Mouse (Mus musculus) intestine, postnatal 0 days (tissue): ENCODE results near the gene Pou6f1. TPM values are rescaled to one million over a fixed set of nuclear protein-coding genes. Genes with fewer than 3 reads are reported as not detected.

Experiments used
- ATAC-seq: fragments of 200-750 bp; cut with Nextera tagmentation; 2 replicates; pipeline ENCODE4 v1.8.0; 2017; ENCODE audit warnings: mild to moderate bottlenecking, moderate TSS enrichment, moderate library complexity
- H3K27ac ChIP-seq: fragments of 300-500 bp; sonication (generic); 2 replicates; pipeline ENCODE4 v1.5.1; 2014; ENCODE audit warnings: mild to moderate bottlenecking, low read depth, low read length, moderate library complexity
- H3K27me3 ChIP-seq: fragments of 300-500 bp; sonication (generic); replicated peaks from 2 replicates; pipeline ENCODE4 v1.6.1; 2014; ENCODE audit warnings: low read length, mixed read lengths; ENCODE audit not compliant: control insufficient read depth, insufficient read depth
- H3K36me3 ChIP-seq: fragments of 300-500 bp; sonication (generic); 2 replicates; pipeline ENCODE4 v1.6.1; 2014; ENCODE audit warnings: mild to moderate bottlenecking, moderate library complexity; ENCODE audit not compliant: control insufficient read depth, insufficient read depth
- H3K4me1 ChIP-seq: fragments of 300-500 bp; sonication (generic); replicated peaks from 2 replicates; pipeline ENCODE4 v1.6.1; 2014; ENCODE audit warnings: antibody characterized with exemption, low read length, mixed read lengths; ENCODE audit not compliant: control insufficient read depth, insufficient read depth
- H3K4me2 ChIP-seq: fragments of 300-500 bp; sonication (generic); replicated peaks from 2 replicates; pipeline ENCODE4 v1.6.1; 2014; ENCODE audit warnings: low read depth, mild to moderate bottlenecking, moderate library complexity
- H3K4me3 ChIP-seq: fragments of 300-500 bp; sonication (generic); 2 replicates; pipeline ENCODE4 v1.5.1; 2014; ENCODE audit warnings: low read depth, low read length
- H3K9ac ChIP-seq: fragments of 300-500 bp; sonication (generic); 2 replicates; pipeline ENCODE4 v1.6.1; 2014; ENCODE audit warnings: mild to moderate bottlenecking, low read depth, low read length
- H3K9me3 ChIP-seq: fragments of 300-500 bp; sonication (generic); 2 replicates; pipeline ENCODE4 v1.6.1; 2016; ENCODE audit warnings: mixed run types; ENCODE audit not compliant: control insufficient read depth
- CTCF ChIP-seq: sonication (generic); IDR thresholded peaks from 2 replicates; pipeline ENCODE4 v1.5.1; 2016; ENCODE audit warnings: low read depth, mild to moderate bottlenecking, control low read depth, antibody characterized with exemption, moderate library complexity
- WGBS: fragments of 180-500 bp; shearing (Covaris S2); extraction: QIAGEN DNeasy Blood & Tissue Kit; methylation state at CpG from one replicate; pipeline ENCODE4 v1.1.7; 2014; 5-methylcytosine and 5-hydroxymethylcytosine counted together
- polyA plus RNA-seq: library from polyadenylated mRNA; unstranded; fragments of >200 nt; fragmentation: Nextera tagmentation; extraction: Ambion mirVana; gene quantifications from 2 replicates; pipeline ENCODE4 v1.2.1, GENCODE M21; 2015

Pou6f1 gene
- polyA plus RNA-seq, 1 experiment from 2014 or later = 3.0 TPM

- TF ChIP-seq CTCF = no peak
- H3K4me1 ChIP-seq = no peaks in the 10 kb centered on the region
- no peaks in the 10 kb centered on the region for H3K36me3 ChIP-seq
- H3K27ac ChIP-seq = no peak overlapping the region
- H3K27me3 ChIP-seq = peaks cover 9% of the 10 kb centered on the region; the same call in 1 of the 2 replicates
- no peaks in the 10 kb centered on the region for H3K9me3 ChIP-seq
- 67% methylated on average over 3 of the region's 3 CpGs for WGBS
- no peak overlapping the region for H3K9ac ChIP-seq
- no peak overlapping the region for H3K4me2 ChIP-seq
- H3K4me3 ChIP-seq = no peak overlapping the region
- no peak for ATAC-seq
Observed at GRCm38 (mm10) chr15:100601669-100602068, 1.9 kb upstream of the Pou6f1 start.

- H3K4me1 ChIP-seq = no peaks in the 10 kb centered on the region
- no peak for ATAC-seq
- no peak for TF ChIP-seq CTCF
- H3K4me3 ChIP-seq = peak overlapping the region; percentile 90; the same call in 1 of the 2 replicates
- no peaks in the 10 kb centered on the region for H3K36me3 ChIP-seq
- H3K27me3 ChIP-seq = peaks cover 9% of the 10 kb centered on the region; the same call in 1 of the 2 replicates
- H3K4me2 ChIP-seq = peak overlapping the region; percentile 100
- H3K27ac ChIP-seq = no peak overlapping the region
- H3K9ac ChIP-seq = no peak overlapping the region
- WGBS = 42% methylated on average over 21 of the region's 21 CpGs
- H3K9me3 ChIP-seq = no peaks in the 10 kb centered on the region
Observed at GRCm38 (mm10) chr15:100600696-100601272, 1.0 kb upstream of the Pou6f1 start.

GRCm38 (mm10) chr15:100600047-100600695 lies 387 bp upstream of the Pou6f1 start:
- Histone ChIP-seq H3K27me3 (peaks cover 9% of the 10 kb centered on the region; the same call in 1 of the 2 replicates), H3K9me3 (no peaks in the 10 kb centered on the region), H3K36me3 (no peaks in the 10 kb centered on the region), H3K27ac (peak overlapping the region; percentile 60), H3K4me3 (peak overlapping the region; percentile 90), H3K4me2 (peak overlapping the region; percentile 100), H3K4me1 (no peaks in the 10 kb centered on the region), H3K9ac (peak overlapping the region; percentile 88)
- ATAC-seq = peak; percentile 62
- TF ChIP-seq CTCF = peak; percentile 71
- 4% methylated on average over 35 of the region's 35 CpGs for WGBS

- ATAC-seq = peak; percentile 34; the same call in 1 of the 2 replicates
- H3K9ac ChIP-seq = peak overlapping the region; percentile 88; the same call in 1 of the 2 replicates
- TF ChIP-seq CTCF = no peak
- under 1% methylated on average over 12 of the region's 12 CpGs for WGBS
- H3K4me1 ChIP-seq = no peaks in the 10 kb centered on the region
- H3K36me3 ChIP-seq = no peaks in the 10 kb centered on the region
- peak overlapping the region; percentile 90 for H3K4me3 ChIP-seq
- H3K9me3 ChIP-seq = no peaks in the 10 kb centered on the region
- peaks cover 9% of the 10 kb centered on the region; the same call in 1 of the 2 replicates for H3K27me3 ChIP-seq
- H3K4me2 ChIP-seq = peak overlapping the region; percentile 100
- H3K27ac ChIP-seq = peak overlapping the region; percentile 60; the same call in 1 of the 2 replicates
Observed at GRCm38 (mm10) chr15:100598883-100599275, 905 bp downstream of the Pou6f1 start.

GRCm38 (mm10) chr15:100598287-100598882 lies 1.4 kb downstream of the Pou6f1 start:
- WGBS = 20% methylated on average over 9 of the region's 9 CpGs
- H3K4me3 ChIP-seq = peak overlapping the region; percentile 90
- no peaks in the 10 kb centered on the region for H3K4me1 ChIP-seq
- H3K36me3 ChIP-seq = no peaks in the 10 kb centered on the region
- H3K4me2 ChIP-seq = peak overlapping the region; percentile 100
- no peaks in the 10 kb centered on the region for H3K9me3 ChIP-seq
- no peak for TF ChIP-seq CTCF
- ATAC-seq = no peak
- no peak overlapping the region for H3K27ac ChIP-seq
- no peak overlapping the region for H3K9ac ChIP-seq
- H3K27me3 ChIP-seq = peaks cover 9% of the 10 kb centered on the region; the same call in 1 of the 2 replicates

GRCm38 (mm10) chr15:100592817-100593216 lies 7.0 kb downstream of the Pou6f1 start:
- H3K9ac ChIP-seq = no peak overlapping the region
- no peaks in the 10 kb centered on the region for H3K27me3 ChIP-seq
- ATAC-seq = peak; percentile 58; the same call in 1 of the 2 replicates
- TF ChIP-seq CTCF = no peak
- H3K4me1 ChIP-seq = no peaks in the 10 kb centered on the region
- WGBS = 68% methylated on average over 6 of the region's 6 CpGs
- H3K4me3 ChIP-seq = no peak overlapping the region
- no peak overlapping the region for H3K4me2 ChIP-seq
- no peaks in the 10 kb centered on the region for H3K9me3 ChIP-seq
- H3K27ac ChIP-seq = no peak overlapping the region
- no peaks in the 10 kb centered on the region for H3K36me3 ChIP-seq
